Mouse (Mus musculus) heart, postnatal 0 days (tissue): ENCODE results near the gene Tle6. TPM values are rescaled to one million over a fixed set of nuclear protein-coding genes. Genes with fewer than 3 reads are reported as not detected.

Source experiments
- ATAC-seq: fragments of 200-750 bp; cut with Nextera tagmentation; 2 replicates; pipeline ENCODE4 v1.8.0; 2017; ENCODE audit warnings: low read depth, moderate number of reproducible peaks, moderate library complexity; ENCODE audit not compliant: insufficient read depth
- DNase-seq: peaks from one replicate; pipeline ENCODE4 v3.0.0-alpha.2; 2016; ENCODE audit warnings: low spot score
- H3K27ac ChIP-seq: fragments of 300-500 bp; sonication (generic); 2 replicates; pipeline ENCODE4 v1.5.1; 2014; ENCODE audit warnings: low read depth, mild to moderate bottlenecking
- H3K27me3 ChIP-seq: fragments of 300-500 bp; sonication (generic); 2 replicates; pipeline ENCODE4 v1.6.1; 2014; ENCODE audit warnings: low read length, mixed read lengths; ENCODE audit not compliant: control insufficient read depth, insufficient read depth
- H3K36me3 ChIP-seq: fragments of 300-500 bp; sonication (generic); replicated peaks from 2 replicates; pipeline ENCODE4 v1.6.1; 2014; ENCODE audit warnings: low read length, mixed read lengths; ENCODE audit not compliant: control insufficient read depth, insufficient read depth
- H3K4me1 ChIP-seq: fragments of 300-500 bp; sonication (generic); 2 replicates; pipeline ENCODE4 v1.6.1; 2014; ENCODE audit warnings: antibody characterized with exemption; ENCODE audit not compliant: control insufficient read depth, insufficient read depth
- H3K4me2 ChIP-seq: fragments of 300-500 bp; sonication (generic); 2 replicates; pipeline ENCODE4 v1.6.1; 2014; ENCODE audit warnings: low read depth, mild to moderate bottlenecking, low read length, moderate library complexity
- H3K4me3 ChIP-seq: fragments of 300-500 bp; sonication (generic); 2 replicates; pipeline ENCODE4 v1.5.1; 2014; ENCODE audit warnings: low read depth, low read length
- H3K9ac ChIP-seq: fragments of 300-500 bp; sonication (generic); replicated peaks from 2 replicates; pipeline ENCODE4 v1.6.1; 2014; ENCODE audit warnings: low read depth, low read length, mixed read lengths
- H3K9me3 ChIP-seq: fragments of 300-500 bp; sonication (generic); replicated peaks from 2 replicates; pipeline ENCODE4 v1.6.1; 2016; ENCODE audit warnings: low read length; ENCODE audit not compliant: control insufficient read depth
- CTCF ChIP-seq: IDR thresholded peaks from 2 replicates; pipeline ENCODE4 v1.5.1; 2016; ENCODE audit warnings: antibody characterized with exemption, control low read depth, low read depth
- EP300 ChIP-seq: IDR thresholded peaks from 2 replicates; pipeline ENCODE4 v1.6.1; 2016; ENCODE audit warnings: antibody characterized with exemption, low read depth
- WGBS: fragments of 180-500 bp; shearing (Covaris S2); extraction: QIAGEN DNeasy Blood & Tissue Kit; methylation state at CpG from one replicate; pipeline ENCODE4 v1.1.7; 2014; 5-methylcytosine and 5-hydroxymethylcytosine counted together
- polyA plus RNA-seq: library from polyadenylated mRNA; unstranded; fragments of >200 nt; fragmentation: Nextera tagmentation; extraction: Ambion mirVana; gene quantifications from 2 replicates; pipeline ENCODE4 v1.2.1, GENCODE M21; 2015
- total RNA-seq: library from RNA; depleted of rRNA; stranded (reverse); fragments of >200 nt; gene quantifications from 2 replicates; pipeline ENCODE4 v1.2.3, GENCODE M21; 2014; ENCODE audit warnings: low replicate concordance

The Tle6 gene
- total and polyA plus RNA-seq, 2 experiments from 2014 or later, result 18.6 to 19.3 TPM

DNA sequence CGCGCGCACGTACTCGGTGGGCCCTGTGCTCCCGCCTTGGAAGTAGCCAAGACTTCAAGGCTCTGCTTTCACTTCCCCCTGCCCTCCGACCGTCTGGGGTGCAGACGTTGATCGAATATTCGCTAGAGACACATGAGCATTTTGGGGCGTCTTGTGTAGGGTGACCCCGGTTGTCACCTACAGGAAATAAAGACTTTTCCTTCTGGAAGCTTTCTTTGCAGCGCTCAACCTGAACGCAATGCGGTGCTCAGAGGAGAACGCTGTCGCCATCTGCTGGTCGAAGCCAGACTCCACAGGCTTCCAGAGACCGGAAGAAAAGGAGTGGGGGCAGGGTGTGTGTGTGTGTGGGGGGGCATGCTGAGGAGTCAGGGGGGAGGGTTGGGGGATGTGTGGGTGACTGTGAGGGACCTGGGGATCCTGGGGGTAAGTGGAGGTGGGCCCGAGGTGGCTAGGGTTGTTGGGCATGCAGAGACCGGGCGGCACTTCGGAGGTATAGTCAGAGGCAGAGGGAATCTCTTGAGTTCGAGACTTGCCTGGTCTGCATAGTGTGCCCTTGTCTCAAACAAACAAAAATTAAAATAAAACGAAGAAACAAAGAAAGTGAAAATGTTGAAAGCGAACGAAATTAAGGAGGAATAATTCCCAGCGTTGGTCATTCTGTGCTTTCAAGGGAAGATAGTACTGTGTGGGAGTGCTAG lies 4.2 kb upstream of the Tle6 start:
- peak overlapping the region; percentile 37 for H3K4me3 ChIP-seq
- DNase-seq (peak; percentile 87), ATAC-seq (peak; percentile 36)
- WGBS, result 17% methylated on average over 29 of the region's 29 CpGs
- peak overlapping the region; percentile 84 for H3K27ac ChIP-seq
- TF ChIP-seq EP300, result no peak
- peak; percentile 89 for TF ChIP-seq CTCF
- no peak overlapping the region for H3K9ac ChIP-seq
- H3K4me2 ChIP-seq, result peak overlapping the region; percentile 78
- peaks cover 17% of the 10 kb centered on the region for H3K4me1 ChIP-seq
- H3K27me3 ChIP-seq, result no peaks in the 10 kb centered on the region
- no peaks in the 10 kb centered on the region for H3K9me3 ChIP-seq
- no peaks in the 10 kb centered on the region for H3K36me3 ChIP-seq

DNA sequence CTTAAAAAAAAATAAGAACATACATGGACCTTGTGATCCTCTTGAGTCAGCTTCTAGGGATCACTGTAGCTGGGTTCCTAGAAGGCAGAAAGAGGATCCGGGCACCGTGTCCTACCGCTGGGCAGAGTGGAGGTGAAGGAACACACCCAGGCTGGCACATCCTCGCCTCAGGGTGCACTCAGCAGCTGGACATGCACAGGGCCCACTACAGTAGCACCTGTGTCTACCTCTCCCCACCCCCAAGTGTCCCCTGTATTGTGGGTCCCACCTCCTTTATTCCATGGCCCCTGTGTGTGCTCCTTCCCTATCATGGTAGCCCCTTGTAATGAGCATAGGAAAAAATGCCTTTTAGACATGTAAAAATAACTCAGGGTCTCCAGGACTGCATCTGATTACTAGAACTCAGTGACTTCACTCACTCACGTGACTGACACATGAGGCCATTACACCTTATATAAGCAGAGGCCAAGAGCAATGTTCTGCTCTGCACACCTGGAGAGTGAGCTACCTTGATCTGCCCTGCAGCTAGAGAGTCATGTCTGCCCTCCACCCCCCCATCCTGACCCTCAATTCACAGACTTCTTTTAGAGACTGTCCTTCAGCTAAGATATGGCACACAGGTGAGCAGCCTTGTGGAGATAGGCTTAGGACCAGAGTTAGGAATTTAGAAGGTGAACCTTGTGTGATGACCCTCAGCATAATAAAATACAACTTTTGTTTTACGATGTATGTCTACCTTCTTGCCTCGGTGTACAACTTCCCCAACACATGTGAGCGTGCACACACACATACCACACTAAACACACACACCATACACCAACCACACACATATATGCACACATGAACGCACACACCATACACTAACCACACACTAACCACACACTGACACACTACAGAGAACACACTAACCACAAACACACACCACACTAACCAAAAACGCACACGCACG lies 3.4 kb upstream of the Tle6 start:
- H3K27ac ChIP-seq, result no peak overlapping the region
- 69% methylated on average over 12 of the region's 12 CpGs for WGBS
- H3K9ac ChIP-seq, result no peak overlapping the region
- H3K27me3 ChIP-seq, result no peaks in the 10 kb centered on the region
- peak overlapping the region; percentile 78 for H3K4me2 ChIP-seq
- TF ChIP-seq EP300 (no peak), CTCF (no peak)
- no peaks in the 10 kb centered on the region for H3K9me3 ChIP-seq
- H3K4me1 ChIP-seq, result peaks cover 20% of the 10 kb centered on the region
- no peaks in the 10 kb centered on the region for H3K36me3 ChIP-seq
- no peak overlapping the region for H3K4me3 ChIP-seq
- ATAC-seq (no peak), DNase-seq (no peak)

DNA sequence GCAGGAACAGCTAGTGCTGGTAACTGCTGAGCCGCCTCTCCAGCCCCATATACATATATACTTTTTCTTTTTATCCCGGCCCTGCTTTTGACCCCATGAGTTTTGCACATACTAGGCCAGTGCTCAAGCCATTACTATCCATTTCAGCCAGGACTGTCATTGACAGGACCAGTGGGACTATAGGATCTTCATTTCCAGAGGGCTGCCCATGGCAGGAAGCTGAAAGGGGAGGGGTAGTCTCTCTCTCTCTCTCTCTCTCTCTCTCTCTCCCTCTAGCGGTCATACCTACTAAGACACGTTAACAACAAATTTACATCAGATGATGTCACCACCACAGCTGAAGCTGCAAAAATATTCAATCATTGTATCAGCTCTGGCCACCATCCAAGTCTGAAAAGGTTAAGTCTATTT lies 1.9 kb upstream of the Tle6 start:
- DNase-seq (peak; percentile 91), ATAC-seq (no peak)
- H3K27ac ChIP-seq, result peak overlapping the region; percentile 22; the same call in 1 of the 2 replicates
- no peak overlapping the region for H3K4me2 ChIP-seq
- no peak overlapping the region for H3K9ac ChIP-seq
- H3K4me1 ChIP-seq, result peaks cover 25% of the 10 kb centered on the region
- no peaks in the 10 kb centered on the region for H3K36me3 ChIP-seq
- no peaks in the 10 kb centered on the region for H3K9me3 ChIP-seq
- TF ChIP-seq EP300, result no peak
- TF ChIP-seq CTCF, result peak; percentile 73
- no peak overlapping the region for H3K4me3 ChIP-seq
- H3K27me3 ChIP-seq, result no peaks in the 10 kb centered on the region
- 20% methylated on average over 4 of the region's 4 CpGs for WGBS

DNA sequence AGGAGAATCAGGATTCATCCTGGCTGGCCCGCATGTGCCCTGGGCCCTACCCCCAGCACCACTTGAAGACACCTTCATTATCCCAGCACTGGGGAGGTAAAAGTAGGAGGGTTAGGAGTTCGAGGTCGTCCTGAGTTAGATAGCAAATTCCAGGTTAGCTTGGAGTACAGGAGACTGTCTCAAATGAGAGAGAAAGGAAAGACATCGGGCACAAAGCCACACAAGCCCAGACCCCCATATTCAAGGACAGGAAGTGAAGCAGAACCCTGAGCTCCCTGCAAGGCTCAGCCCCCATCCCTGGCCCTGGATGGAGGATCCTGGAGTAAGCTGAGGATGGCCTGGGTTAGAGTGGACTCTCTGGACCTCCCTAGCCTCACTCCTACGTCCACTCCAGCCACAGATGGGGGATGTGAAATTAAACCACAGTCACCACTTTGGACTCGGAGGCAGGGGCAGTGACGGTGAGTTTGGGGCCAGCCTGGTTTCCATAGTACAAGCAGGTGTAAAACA lies 578 bp upstream of the Tle6 start:
- Histone ChIP-seq H3K9me3 (no peaks in the 10 kb centered on the region), H3K9ac (no peak overlapping the region), H3K4me3 (peak overlapping the region; percentile 32), H3K4me1 (peaks cover 33% of the 10 kb centered on the region), H3K36me3 (no peaks in the 10 kb centered on the region), H3K4me2 (peak overlapping the region; percentile 57), H3K27me3 (no peaks in the 10 kb centered on the region), H3K27ac (no peak overlapping the region)
- ATAC-seq (no peak), DNase-seq (no peak)
- TF ChIP-seq EP300 (no peak), CTCF (no peak)
- 42% methylated on average over 7 of the region's 7 CpGs for WGBS

DNA sequence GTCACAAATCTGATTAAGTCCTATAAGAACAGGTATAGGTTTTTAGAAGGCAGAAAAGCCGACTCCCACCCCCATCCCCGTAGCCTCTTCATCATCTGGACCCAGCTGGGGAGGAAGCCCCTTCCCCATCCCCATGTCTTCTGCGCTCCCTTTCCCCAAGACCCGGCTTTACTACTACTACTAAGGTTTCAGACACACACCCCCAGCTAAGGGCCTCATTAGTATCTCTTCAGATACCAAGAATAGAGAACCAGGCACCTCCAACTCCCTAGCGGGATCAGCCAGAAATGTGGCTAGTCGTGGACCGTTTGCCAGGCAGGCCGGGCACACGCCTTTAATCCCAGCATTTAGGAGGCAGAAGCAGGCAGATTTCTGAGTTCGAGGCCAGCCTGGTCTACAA lies 777 bp downstream of the Tle6 start:
- no peaks in the 10 kb centered on the region for H3K36me3 ChIP-seq
- H3K4me3 ChIP-seq, result no peak overlapping the region
- no peak overlapping the region for H3K9ac ChIP-seq
- 0 out of 2 replicates have a peak, but pooled peaks cover 7% of the 10 kb centered on the region for H3K27me3 ChIP-seq
- WGBS, result 43% methylated on average over 10 of the region's 10 CpGs
- H3K27ac ChIP-seq, result peak overlapping the region; percentile 54; the same call in 1 of the 2 replicates
- H3K9me3 ChIP-seq, result no peaks in the 10 kb centered on the region
- peak overlapping the region; percentile 57; the same call in 1 of the 2 replicates for H3K4me2 ChIP-seq
- ATAC-seq (no peak), DNase-seq (no peak)
- H3K4me1 ChIP-seq, result peaks cover 43% of the 10 kb centered on the region
- no peak for TF ChIP-seq EP300
- no peak for TF ChIP-seq CTCF
